In the genomic region with DNA sequence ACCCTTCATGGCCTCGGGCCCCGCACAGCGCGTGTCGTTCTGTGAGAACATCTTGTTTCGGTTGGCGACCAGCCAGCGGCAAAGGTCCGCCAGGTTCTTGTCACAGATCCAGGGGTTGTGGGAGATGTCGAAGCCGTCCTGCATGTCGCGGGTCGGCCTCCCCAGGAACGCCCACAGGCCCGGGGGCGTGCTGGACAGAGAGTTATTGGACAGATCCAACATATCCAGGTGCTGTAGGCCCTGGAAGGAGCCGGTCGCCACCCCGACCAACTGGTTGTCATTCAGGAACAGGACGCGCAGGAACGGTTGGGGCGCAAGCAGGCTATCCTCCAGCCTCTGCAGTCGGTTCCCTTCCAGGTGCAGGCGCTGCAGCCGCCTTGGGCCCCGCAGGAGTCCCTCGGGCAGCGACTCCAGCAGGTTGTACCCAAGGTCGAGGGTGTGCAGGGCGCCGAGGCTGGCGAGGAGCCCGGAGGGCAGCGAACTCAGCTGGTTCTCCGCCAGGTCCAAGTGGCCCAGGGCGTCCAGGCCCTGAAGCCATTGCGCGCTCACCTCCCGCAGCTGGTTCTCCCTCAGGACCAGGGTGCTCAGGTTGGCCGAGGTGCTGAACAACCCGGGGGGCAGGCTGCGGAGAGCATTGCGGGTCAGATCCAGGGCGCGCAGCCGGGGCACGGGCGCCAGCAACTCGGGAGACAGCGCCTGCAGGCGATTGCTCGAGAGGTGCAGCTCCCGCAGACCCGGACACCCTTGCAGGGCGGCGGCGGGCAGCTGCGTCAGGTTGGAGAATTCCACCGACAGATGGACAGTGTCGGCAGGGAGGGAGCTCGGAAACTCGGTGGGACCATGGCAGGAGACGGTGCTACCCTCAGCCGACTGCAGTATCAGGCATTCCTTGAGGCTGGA, we compare ENCODE assay signal across 8 mouse cellular contexts. TPM values are rescaled to one million over a fixed set of nuclear protein-coding genes. Genes with fewer than 3 reads are reported as not detected.
A peak's percentile ranks its signal among the peaks of the same experiment; 100 is the strongest.
DNase-seq lines count a peak whose midpoint lies in the region; ATAC-seq lines count a peak whose summit lies in the region.

No protein-coding gene starts in this region.

- H3K9ac ChIP-seq in stomach, embryonic 14.5 days (replicated peaks; ENCODE audit: low read depth, low read length): no peak overlapping the region

- H3K9me3 ChIP-seq in limb, embryonic 10.5 days (replicated peaks): peaks cover 9% of the 10 kb centered on the region
- peaks cover 10% of the 10 kb centered on the region for H3K9me3 ChIP-seq in stomach, embryonic 14.5 days (ENCODE audit: control insufficient read depth, low read depth, low read length)

- peak overlapping the region; percentile 23 for H3K4me2 ChIP-seq in stomach, embryonic 14.5 days (replicated peaks; ENCODE audit: low read depth, low read length)

- H3K27ac ChIP-seq in limb, embryonic 10.5 days: no peak overlapping the region
- H3K27ac ChIP-seq in stomach, embryonic 14.5 days (ENCODE audit: low read length): no peak overlapping the region

- intact Hi-C loops in left cerebral cortex, postnatal 4 days (cut with DNase I): no loop called here
- intact Hi-C loops in heart, postnatal 14 days (cut with DNase I): no loop called here

- peaks cover 100% of the 10 kb centered on the region for H3K27me3 ChIP-seq in limb, embryonic 10.5 days (ENCODE audit: low read depth, poor library complexity, severe bottlenecking)
- peaks cover 29% of the 10 kb centered on the region for H3K27me3 ChIP-seq in stomach, embryonic 14.5 days (ENCODE audit: control insufficient read depth, insufficient read depth, low read length)

- 0 out of 2 replicates have a peak, but pooled peaks cover 4% of the 10 kb centered on the region for H3K36me3 ChIP-seq in limb, embryonic 10.5 days
- no peaks in the 10 kb centered on the region for H3K36me3 ChIP-seq in stomach, embryonic 14.5 days (ENCODE audit: control insufficient read depth, insufficient read depth, low read length)

- no peak for ATAC-seq in stomach, embryonic 14.5 days (ENCODE audit: insufficient number of reproducible peaks, insufficient read depth, low FRiP score, low read depth)

- DNase-seq in left cerebral cortex, postnatal 4 days: peak; percentile 48
- no peak for DNase-seq in left cerebral cortex, adult 18-20 months (ENCODE audit: low spot score in 2 of 2)
- DNase-seq in cerebellum, postnatal 25 days: peak; percentile 69
- DNase-seq in heart, postnatal 14 days: peak; percentile 74 to 83
- DNase-seq in limb, embryonic 10.5 days (ENCODE audit: low spot score): no peak
- no peak for DNase-seq in T-cell, adult 2 months (ENCODE audit: low spot score)
- DNase-seq in right cerebral cortex, postnatal 14 days: no peak

- WGBS in limb, embryonic 10.5 days: 8% methylated on average over 66 of the region's 66 CpGs
- WGBS in stomach, embryonic 14.5 days: 5% methylated on average over 66 of the region's 66 CpGs

- H3K4me3 ChIP-seq in limb, embryonic 10.5 days: peak overlapping the region; percentile 33
- H3K4me3 ChIP-seq in stomach, embryonic 14.5 days (ENCODE audit: low read depth, low read length): no peak overlapping the region

- peaks cover 33% of the 10 kb centered on the region for H3K4me1 ChIP-seq in limb, embryonic 10.5 days
- H3K4me1 ChIP-seq in stomach, embryonic 14.5 days (ENCODE audit: control insufficient read depth, insufficient read depth, low read length): peaks cover 3% of the 10 kb centered on the region; the same call in 1 of the 2 replicates

RNA-seq across cellular contexts. Expression of gene Lrg1, which starts 1.6 kb away (rescaled TPM):
- not detected for total RNA-seq in left cerebral cortex, postnatal 4 days (2021)
- 1 to 10 TPM; 1.8 to 3.6 TPM for total RNA-seq in left cerebral cortex, adult 18-20 months (2021)
- 10 to 100 TPM; 36.7 to 45.8 TPM for total RNA-seq in heart, postnatal 14 days (2021)
- polyA plus RNA-seq in limb, embryonic 10.5 days (2016; fragmentation: Nextera tagmentation; extraction: Ambion mirVana): 0.23 TPM in 1 of 2 replicates, not detected in the other
- polyA plus RNA-seq in stomach, embryonic 14.5 days (2014; fragmentation: Nextera tagmentation; extraction: Ambion mirVana): 0.18 TPM in 1 of 2 replicates, not detected in the other

RNA-seq across cellular contexts. Expression of gene Plin5, which starts 2.8 kb away (rescaled TPM):
- total RNA-seq in left cerebral cortex, postnatal 4 days (2021): 1 to 10 TPM; 1.2 to 1.9 TPM
- under 1 TPM; 0.37 to 0.60 TPM for total RNA-seq in left cerebral cortex, adult 18-20 months (2021)
- 100 to 1,000 TPM; 154 to 166 TPM for total RNA-seq in heart, postnatal 14 days (2021)
- 0.21 and 0.36 TPM in 2 replicates for polyA plus RNA-seq in limb, embryonic 10.5 days (2016; fragmentation: Nextera tagmentation; extraction: Ambion mirVana)
- 0.53 and 0.64 TPM in 2 replicates for polyA plus RNA-seq in stomach, embryonic 14.5 days (2014; fragmentation: Nextera tagmentation; extraction: Ambion mirVana)

RNA-seq across cellular contexts. Expression of gene Plin4, which starts 10.6 kb away (rescaled TPM):
- total RNA-seq in left cerebral cortex, postnatal 4 days (2021): under 1 TPM; 0.20 to 0.24 TPM
- total RNA-seq in left cerebral cortex, adult 18-20 months (2021): 1 to 10 TPM; 2.6 to 3.4 TPM
- 100 to 1,000 TPM; 125 to 147 TPM for total RNA-seq in heart, postnatal 14 days (2021)
- 0.08 and 0.10 TPM in 2 replicates for polyA plus RNA-seq in limb, embryonic 10.5 days (2016; fragmentation: Nextera tagmentation; extraction: Ambion mirVana)
- polyA plus RNA-seq in stomach, embryonic 14.5 days (2014; fragmentation: Nextera tagmentation; extraction: Ambion mirVana): 0.15 and 0.27 TPM in 2 replicates

RNA-seq across cellular contexts. Expression of gene Sema6b, which starts 19.9 kb away (rescaled TPM):
- 10 to 100 TPM; 91.1 to 95.7 TPM for total RNA-seq in left cerebral cortex, postnatal 4 days (2021)
- total RNA-seq in left cerebral cortex, adult 18-20 months (2021): 100 to 1,000 TPM; 116 to 117 TPM
- total RNA-seq in heart, postnatal 14 days (2021): 10 to 100 TPM; 14.5 to 14.7 TPM
- 0.88 and 1.0 TPM in 2 replicates for polyA plus RNA-seq in limb, embryonic 10.5 days (2016; fragmentation: Nextera tagmentation; extraction: Ambion mirVana)
- 1.1 and 1.3 TPM in 2 replicates for polyA plus RNA-seq in stomach, embryonic 14.5 days (2014; fragmentation: Nextera tagmentation; extraction: Ambion mirVana)

RNA-seq across cellular contexts. Expression of gene Hdgfl2, which starts 40.8 kb away (rescaled TPM):
- total RNA-seq in left cerebral cortex, postnatal 4 days (2021): 100 to 1,000 TPM; 109 to 117 TPM
- total RNA-seq in left cerebral cortex, adult 18-20 months (2021): 10 to 100 TPM; 90.6 to 95.8 TPM
- total RNA-seq in heart, postnatal 14 days (2021): 10 to 100 TPM; 37.3 to 39.8 TPM
- 205 and 213 TPM in 2 replicates for polyA plus RNA-seq in limb, embryonic 10.5 days (2016; fragmentation: Nextera tagmentation; extraction: Ambion mirVana)
- 94.8 and 96.5 TPM in 2 replicates for polyA plus RNA-seq in stomach, embryonic 14.5 days (2014; fragmentation: Nextera tagmentation; extraction: Ambion mirVana)

Comparison
In these comparisons a context has a peak if more than half of its experiments do, and no peak if none do; other contexts are left out.
1. DNase-seq: peak in left cerebral cortex, postnatal 4 days (single experiment), cerebellum, postnatal 25 days (2 of 2) and heart, postnatal 14 days (2 of 2); none in left cerebral cortex, adult 18-20 months (0 of 2), limb, embryonic 10.5 days (single experiment), T-cell, adult 2 months (single experiment) and right cerebral cortex, postnatal 14 days (single experiment).
2. RNA of gene Lrg1, which starts 1.6 kb away (total RNA-seq): 36.7 to 45.8 TPM in heart, postnatal 14 days; 1.8 to 3.6 TPM in left cerebral cortex, adult 18-20 months and not detected in left cerebral cortex, postnatal 4 days; every median in the first group is over 4 times any median in the second.
3. RNA of gene Plin5, which starts 2.8 kb away (total RNA-seq): 154 to 166 TPM in heart, postnatal 14 days; 1.2 to 1.9 TPM in left cerebral cortex, postnatal 4 days and 0.37 to 0.60 TPM in left cerebral cortex, adult 18-20 months; every median in the first group is over 10 times any median in the second.
4. RNA of gene Plin4, which starts 10.6 kb away (total RNA-seq): 125 to 147 TPM in heart, postnatal 14 days; 2.6 to 3.4 TPM in left cerebral cortex, adult 18-20 months and 0.20 to 0.24 TPM in left cerebral cortex, postnatal 4 days; every median in the first group is over 10 times any median in the second.